Mouse (Mus musculus): ENCODE measurements at regions not wholly inside any gene's neighbourhood (a gene's known extent, or its start where the extent isn't known, plus 50 kb on each side); places are given as distances from the start of the nearest gene placed in this dataset.

DNA sequence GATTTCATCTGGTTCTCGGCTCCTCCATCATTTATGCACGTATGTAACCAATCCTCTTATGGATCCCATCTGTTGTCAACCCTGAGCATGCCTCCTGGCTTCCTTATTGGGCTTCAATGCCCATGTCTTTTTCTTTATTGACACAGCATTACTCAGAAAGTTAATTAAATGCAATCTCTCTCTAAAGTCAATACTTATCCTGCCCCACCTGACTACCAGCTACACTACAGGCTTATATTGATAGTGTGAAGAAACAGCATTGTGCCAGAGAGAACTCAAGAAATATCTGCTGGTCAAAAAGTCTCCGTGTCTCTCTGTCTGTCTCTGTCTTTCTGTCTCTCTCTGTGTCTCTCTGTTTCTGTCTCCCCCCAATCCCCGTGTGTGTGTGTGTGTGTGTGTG is 194.7 kb upstream of the Rfx3 start:
- Histone ChIP-seq H3K27ac (ENCODE audit: control insufficient read depth, insufficient read depth, low read length) (no peak overlapping the region), H3K4me3 (ENCODE audit: control insufficient read depth, insufficient read depth, low read length) (no peak overlapping the region), H3K4me1 (replicated peaks; ENCODE audit: control insufficient read depth, insufficient read depth, low read length) (peaks cover 4% of the 10 kb centered on the region; the same call in 1 of the 2 replicates), H3K36me3 (ENCODE audit: control insufficient read depth, insufficient read depth, low read length) (no peaks in the 10 kb centered on the region), H3K27me3 (ENCODE audit: control insufficient read depth, insufficient read depth, low read length) (no peaks in the 10 kb centered on the region)
- WGBS, result 93% methylated on average over 4 of the region's 4 CpGs
- no peak for DNase-seq
- no peak for TF ChIP-seq CTCF (IDR thresholded peaks at IDR 0.05; ENCODE audit: borderline replicate concordance, control insufficient read depth, extremely low read depth, insufficient read depth, low read length, poor library complexity)
- no peak for TF ChIP-seq POLR2A (IDR thresholded peaks at IDR 0.05; ENCODE audit: control insufficient read depth, extremely low read depth, insufficient read depth, low read length, poor library complexity)

DNA sequence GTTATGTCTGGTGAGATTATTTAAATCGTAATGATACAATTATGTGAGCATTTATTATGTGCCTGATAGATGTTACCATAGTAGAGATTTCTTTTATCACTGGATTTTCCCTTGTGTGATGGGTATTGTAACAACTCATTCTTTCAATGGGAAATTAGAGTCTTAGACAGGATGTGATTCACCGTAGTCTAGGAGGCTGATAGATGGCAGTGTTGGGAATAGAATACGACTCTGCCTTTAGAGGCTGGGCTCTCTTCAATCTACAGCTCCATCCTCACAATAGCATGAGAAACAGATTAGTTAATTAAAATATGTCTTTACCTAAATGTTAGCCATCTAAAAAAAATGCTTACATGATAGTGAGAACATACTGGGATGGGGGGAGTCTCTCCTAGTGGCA is 192.8 kb upstream of the Rfx3 start:
- 92% methylated on average over 3 of the region's 3 CpGs for WGBS
- Histone ChIP-seq H3K4me1 (replicated peaks; ENCODE audit: control insufficient read depth, insufficient read depth, low read length) (peaks cover 4% of the 10 kb centered on the region; the same call in 1 of the 2 replicates), H3K27me3 (ENCODE audit: control insufficient read depth, insufficient read depth, low read length) (no peaks in the 10 kb centered on the region), H3K27ac (ENCODE audit: control insufficient read depth, insufficient read depth, low read length) (no peak overlapping the region), H3K36me3 (ENCODE audit: control insufficient read depth, insufficient read depth, low read length) (no peaks in the 10 kb centered on the region), H3K4me3 (ENCODE audit: control insufficient read depth, insufficient read depth, low read length) (no peak overlapping the region)
- no peak for DNase-seq
- TF ChIP-seq POLR2A (IDR thresholded peaks at IDR 0.05; ENCODE audit: control insufficient read depth, extremely low read depth, insufficient read depth, low read length, poor library complexity) (no peak), CTCF (IDR thresholded peaks at IDR 0.05; ENCODE audit: borderline replicate concordance, control insufficient read depth, extremely low read depth, insufficient read depth, low read length, poor library complexity) (no peak)

DNA sequence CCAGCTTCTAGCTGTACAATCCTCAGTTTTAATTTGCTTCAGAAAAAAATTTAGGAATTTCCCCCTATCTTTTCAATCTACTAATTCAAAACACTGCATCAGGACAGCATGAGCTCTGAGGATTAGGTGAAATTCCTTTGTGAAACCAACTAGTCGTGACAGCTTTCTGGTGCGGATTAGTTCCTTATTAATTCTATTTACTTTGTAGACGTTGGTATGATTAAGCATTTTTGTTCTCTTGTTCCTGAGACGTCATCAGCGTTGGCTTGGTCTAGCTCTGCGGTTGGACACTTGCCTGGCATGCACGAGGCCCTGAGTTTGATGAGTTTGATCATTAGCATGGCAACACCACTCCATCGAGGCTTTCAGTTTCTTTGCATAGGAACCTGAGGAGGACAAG is 188.4 kb upstream of the Rfx3 start:
- H3K27ac ChIP-seq (ENCODE audit: control insufficient read depth, insufficient read depth, low read length), result no peak overlapping the region
- H3K27me3 ChIP-seq (ENCODE audit: control insufficient read depth, insufficient read depth, low read length), result no peaks in the 10 kb centered on the region
- no peak overlapping the region for H3K4me3 ChIP-seq (ENCODE audit: control insufficient read depth, insufficient read depth, low read length)
- no peaks in the 10 kb centered on the region for H3K36me3 ChIP-seq (ENCODE audit: control insufficient read depth, insufficient read depth, low read length)
- no peak for DNase-seq
- WGBS, result 71% methylated on average over 8 of the region's 8 CpGs
- H3K4me1 ChIP-seq (replicated peaks; ENCODE audit: control insufficient read depth, insufficient read depth, low read length), result no peaks in the 10 kb centered on the region
- TF ChIP-seq CTCF (IDR thresholded peaks at IDR 0.05; ENCODE audit: borderline replicate concordance, control insufficient read depth, extremely low read depth, insufficient read depth, low read length, poor library complexity), result no peak
- no peak for TF ChIP-seq POLR2A (IDR thresholded peaks at IDR 0.05; ENCODE audit: control insufficient read depth, extremely low read depth, insufficient read depth, low read length, poor library complexity)

DNA sequence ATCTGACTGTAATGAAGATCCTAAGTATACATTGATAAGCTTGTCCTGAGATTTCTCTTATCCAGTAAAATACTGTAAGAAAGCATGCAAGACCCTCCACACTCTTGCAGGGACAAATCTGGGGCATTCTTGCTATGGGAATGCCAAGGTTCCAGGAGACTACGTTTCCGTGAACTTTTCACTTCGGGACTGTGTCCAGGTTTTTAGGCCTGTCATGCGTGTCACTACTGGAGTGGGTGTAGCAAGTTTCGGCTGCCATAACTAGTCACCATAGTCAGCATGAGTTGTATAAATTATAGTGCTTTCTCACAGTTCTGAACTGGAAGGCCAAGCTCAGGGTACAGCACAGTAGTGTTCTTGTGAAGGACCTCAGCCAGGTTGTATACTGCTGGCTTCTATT is 185.9 kb upstream of the Rfx3 start:
- WGBS, result 95% methylated on average over 5 of the region's 5 CpGs

DNA sequence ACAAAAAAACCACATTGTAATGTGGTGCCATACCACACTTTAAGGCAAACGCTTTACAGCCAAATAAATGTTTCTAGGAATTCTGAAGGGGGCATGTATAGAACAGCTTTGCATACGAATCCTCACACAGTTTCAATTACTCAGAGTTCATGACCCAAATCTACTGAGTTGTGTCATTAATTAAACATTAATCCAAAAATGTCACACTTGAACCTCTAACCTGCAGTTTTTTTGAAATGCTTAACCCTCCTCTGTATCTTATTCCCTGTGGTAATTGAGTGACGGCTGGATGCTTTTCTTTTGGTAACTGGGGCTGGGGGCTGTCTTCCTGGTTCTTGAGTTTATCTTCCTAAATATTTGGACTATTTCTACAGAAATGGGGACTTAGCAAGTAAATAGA is 181.3 kb upstream of the Rfx3 start:
- no peaks in the 10 kb centered on the region for H3K36me3 ChIP-seq (ENCODE audit: control insufficient read depth, insufficient read depth, low read length)
- no peak overlapping the region for H3K4me3 ChIP-seq (ENCODE audit: control insufficient read depth, insufficient read depth, low read length)
- no peak for DNase-seq
- TF ChIP-seq CTCF (IDR thresholded peaks at IDR 0.05; ENCODE audit: borderline replicate concordance, control insufficient read depth, extremely low read depth, insufficient read depth, low read length, poor library complexity), result no peak
- no peak for TF ChIP-seq POLR2A (IDR thresholded peaks at IDR 0.05; ENCODE audit: control insufficient read depth, extremely low read depth, insufficient read depth, low read length, poor library complexity)
- 97% methylated on average over 3 of the region's 3 CpGs for WGBS
- H3K27ac ChIP-seq (ENCODE audit: control insufficient read depth, insufficient read depth, low read length), result no peak overlapping the region
- H3K27me3 ChIP-seq (ENCODE audit: control insufficient read depth, insufficient read depth, low read length), result no peaks in the 10 kb centered on the region
- no peaks in the 10 kb centered on the region for H3K4me1 ChIP-seq (replicated peaks; ENCODE audit: control insufficient read depth, insufficient read depth, low read length)

More for the DNA sequence above, 185.9 kb upstream of the Rfx3 start:
- DNase-seq, result no peak
- Histone ChIP-seq H3K27ac (ENCODE audit: control insufficient read depth, insufficient read depth, low read length) (no peak overlapping the region), H3K27me3 (ENCODE audit: control insufficient read depth, insufficient read depth, low read length) (no peaks in the 10 kb centered on the region), H3K4me1 (replicated peaks; ENCODE audit: control insufficient read depth, insufficient read depth, low read length) (no peaks in the 10 kb centered on the region), H3K36me3 (ENCODE audit: control insufficient read depth, insufficient read depth, low read length) (no peaks in the 10 kb centered on the region), H3K4me3 (ENCODE audit: control insufficient read depth, insufficient read depth, low read length) (no peak overlapping the region)
- TF ChIP-seq CTCF (IDR thresholded peaks at IDR 0.05; ENCODE audit: borderline replicate concordance, control insufficient read depth, extremely low read depth, insufficient read depth, low read length, poor library complexity) (no peak), POLR2A (IDR thresholded peaks at IDR 0.05; ENCODE audit: control insufficient read depth, extremely low read depth, insufficient read depth, low read length, poor library complexity) (no peak)

DNA sequence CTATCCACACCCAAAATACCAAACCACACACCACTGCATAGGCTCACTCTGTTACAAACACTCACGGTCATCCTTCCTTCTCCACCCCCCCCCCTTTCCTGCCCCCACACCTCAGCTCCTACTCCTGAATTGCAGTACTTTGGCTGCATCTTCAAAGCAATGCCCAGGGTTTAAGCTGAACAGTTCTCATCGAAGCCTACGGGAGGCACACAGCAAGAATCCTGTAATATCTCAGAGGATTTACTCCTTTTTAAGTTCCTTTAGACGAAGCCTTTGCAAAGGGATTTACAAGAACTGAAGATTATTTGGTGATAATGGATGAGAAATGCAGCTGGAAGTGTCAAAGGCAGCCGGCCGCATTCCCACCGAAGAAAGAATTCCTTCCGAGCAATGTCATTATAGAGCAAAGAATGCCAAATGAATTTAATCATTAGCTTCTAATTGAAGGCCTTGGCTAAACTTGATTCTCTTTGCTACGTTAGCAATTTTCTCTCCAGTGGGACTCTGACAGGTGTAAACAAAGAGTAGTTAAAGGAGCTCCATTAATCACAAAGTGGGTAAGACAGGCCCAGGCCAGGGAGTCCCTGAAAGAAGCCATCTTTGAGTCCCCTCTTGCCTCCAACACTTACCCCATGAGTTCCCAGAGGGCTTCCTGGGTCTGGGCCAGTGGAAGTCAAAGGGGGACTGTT is 180.6 kb upstream of the Rfx3 start:
- Histone ChIP-seq H3K27ac (ENCODE audit: control insufficient read depth, insufficient read depth, low read length) (no peak overlapping the region), H3K36me3 (ENCODE audit: control insufficient read depth, insufficient read depth, low read length) (no peaks in the 10 kb centered on the region), H3K27me3 (ENCODE audit: control insufficient read depth, insufficient read depth, low read length) (no peaks in the 10 kb centered on the region), H3K4me3 (ENCODE audit: control insufficient read depth, insufficient read depth, low read length) (no peak overlapping the region), H3K4me1 (replicated peaks; ENCODE audit: control insufficient read depth, insufficient read depth, low read length) (no peaks in the 10 kb centered on the region)
- TF ChIP-seq POLR2A (IDR thresholded peaks at IDR 0.05; ENCODE audit: control insufficient read depth, extremely low read depth, insufficient read depth, low read length, poor library complexity) (no peak), CTCF (IDR thresholded peaks at IDR 0.05; ENCODE audit: borderline replicate concordance, control insufficient read depth, extremely low read depth, insufficient read depth, low read length, poor library complexity) (no peak)
- no peak for DNase-seq
- 78% methylated on average over 9 of the region's 9 CpGs for WGBS

DNA sequence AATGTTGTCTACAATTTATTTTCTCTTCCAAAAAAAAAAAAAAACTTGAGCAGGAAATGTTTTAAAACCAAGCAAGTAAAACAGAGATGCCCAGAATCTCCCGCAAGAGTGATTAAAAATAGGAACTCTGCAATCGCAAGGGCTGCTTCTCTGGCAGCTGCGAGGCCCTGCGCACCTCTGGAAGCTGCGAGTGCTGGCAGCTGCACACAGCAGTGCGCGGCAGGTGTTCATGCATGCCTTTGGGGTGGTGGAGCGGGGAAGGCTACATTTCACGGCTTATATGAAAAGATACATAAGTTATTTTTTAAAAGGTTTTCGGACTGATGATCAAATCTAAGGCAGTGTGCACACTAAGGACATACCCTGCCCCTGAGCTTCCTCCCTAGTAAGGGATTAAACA is 179.3 kb upstream of the Rfx3 start:
- H3K27me3 ChIP-seq (ENCODE audit: control insufficient read depth, insufficient read depth, low read length), result no peaks in the 10 kb centered on the region

More for the DNA sequence above, 179.3 kb upstream of the Rfx3 start:
- Histone ChIP-seq H3K4me3 (ENCODE audit: control insufficient read depth, insufficient read depth, low read length) (no peak overlapping the region), H3K4me1 (replicated peaks; ENCODE audit: control insufficient read depth, insufficient read depth, low read length) (no peaks in the 10 kb centered on the region), H3K36me3 (ENCODE audit: control insufficient read depth, insufficient read depth, low read length) (no peaks in the 10 kb centered on the region), H3K27ac (ENCODE audit: control insufficient read depth, insufficient read depth, low read length) (no peak overlapping the region)
- no peak for TF ChIP-seq CTCF (IDR thresholded peaks at IDR 0.05; ENCODE audit: borderline replicate concordance, control insufficient read depth, extremely low read depth, insufficient read depth, low read length, poor library complexity)
- no peak for TF ChIP-seq POLR2A (IDR thresholded peaks at IDR 0.05; ENCODE audit: control insufficient read depth, extremely low read depth, insufficient read depth, low read length, poor library complexity)
- 39% methylated on average over 10 of the region's 10 CpGs for WGBS
- DNase-seq, result no peak

All from thymus, adult 2 months (tissue).